Mouse (Mus musculus): ENCODE data around the gene Tspan5. TPM values are rescaled to one million over a fixed set of nuclear protein-coding genes. Genes with fewer than 3 reads are reported as not detected.

The Tspan5 gene
- polyA plus RNA-seq, 1 experiment from 2014 or later, result 1.7 TPM

GRCm38 (mm10) chr3:138787758-138788488, 45.9 kb downstream of the Tspan5 start:
- Histone ChIP-seq H3K4me1 (ENCODE audit: insufficient read depth) (no peaks in the 10 kb centered on the region), H3K4me3 (ENCODE audit: low read depth, low read length) (no peak overlapping the region), H3K9me3 (ENCODE audit: low read length) (no peaks in the 10 kb centered on the region), H3K36me3 (replicated peaks; ENCODE audit: insufficient read depth, low read length) (no peaks in the 10 kb centered on the region), H3K4me2 (ENCODE audit: low read depth, low read length) (no peak overlapping the region), H3K27ac (ENCODE audit: low read depth) (no peak overlapping the region), H3K9ac (replicated peaks) (no peak overlapping the region), H3K27me3 (ENCODE audit: insufficient read depth, low read length) (no peaks in the 10 kb centered on the region)
- no peak for TF ChIP-seq CTCF (IDR thresholded peaks at IDR 0.05; ENCODE audit: low read depth)
- TF ChIP-seq EP300 (IDR thresholded peaks at IDR 0.05; ENCODE audit: low read depth), result no peak
- DNase-seq (no peak), ATAC-seq (no peak)
- WGBS (ENCODE audit: insufficient replicate concordance), result 78% methylated on average over 18 of the region's 18 CpGs

- ATAC-seq, result no peak
- 86% methylated on average over 17 of the region's 17 CpGs for WGBS (ENCODE audit: insufficient replicate concordance)
- Histone ChIP-seq H3K4me3 (ENCODE audit: low read depth, low read length) (no peak overlapping the region), H3K9me3 (ENCODE audit: low read length) (no peaks in the 10 kb centered on the region), H3K36me3 (replicated peaks; ENCODE audit: insufficient read depth, low read length) (no peaks in the 10 kb centered on the region), H3K9ac (replicated peaks) (no peak overlapping the region), H3K4me1 (ENCODE audit: insufficient read depth) (no peaks in the 10 kb centered on the region), H3K4me2 (ENCODE audit: low read depth, low read length) (no peak overlapping the region), H3K27me3 (ENCODE audit: insufficient read depth, low read length) (no peaks in the 10 kb centered on the region), H3K27ac (ENCODE audit: low read depth) (no peak overlapping the region)
- no peak for TF ChIP-seq EP300 (IDR thresholded peaks at IDR 0.05; ENCODE audit: low read depth)
- no peak for TF ChIP-seq CTCF (IDR thresholded peaks at IDR 0.05; ENCODE audit: low read depth)
- no peak for DNase-seq
These were observed 46.5 kb downstream of the Tspan5 start for GRCm38 (mm10) chr3:138788489-138788850.

- ATAC-seq, result no peak
- 95% methylated on average over 5 of the region's 5 CpGs for WGBS (ENCODE audit: insufficient replicate concordance)
- Histone ChIP-seq H3K9me3 (ENCODE audit: low read length) (no peaks in the 10 kb centered on the region), H3K27ac (ENCODE audit: low read depth) (no peak overlapping the region), H3K9ac (replicated peaks) (no peak overlapping the region), H3K4me2 (ENCODE audit: low read depth, low read length) (no peak overlapping the region), H3K27me3 (ENCODE audit: insufficient read depth, low read length) (no peaks in the 10 kb centered on the region), H3K36me3 (replicated peaks; ENCODE audit: insufficient read depth, low read length) (no peaks in the 10 kb centered on the region), H3K4me1 (ENCODE audit: insufficient read depth) (no peaks in the 10 kb centered on the region), H3K4me3 (ENCODE audit: low read depth, low read length) (no peak overlapping the region)
- TF ChIP-seq CTCF (IDR thresholded peaks at IDR 0.05; ENCODE audit: low read depth) (no peak), EP300 (IDR thresholded peaks at IDR 0.05; ENCODE audit: low read depth) (no peak)
- no peak for DNase-seq
These were observed 47.3 kb downstream of the Tspan5 start for GRCm38 (mm10) chr3:138789275-138789674.

GRCm38 (mm10) chr3:138794533-138794932, 52.5 kb downstream of the Tspan5 start:
- H3K27me3 ChIP-seq (ENCODE audit: insufficient read depth, low read length), result no peaks in the 10 kb centered on the region
- no peaks in the 10 kb centered on the region for H3K4me1 ChIP-seq (ENCODE audit: insufficient read depth)
- TF ChIP-seq CTCF (IDR thresholded peaks at IDR 0.05; ENCODE audit: low read depth) (no peak), EP300 (IDR thresholded peaks at IDR 0.05; ENCODE audit: low read depth) (no peak)
- no peak overlapping the region for H3K9ac ChIP-seq (replicated peaks)
- H3K4me3 ChIP-seq (ENCODE audit: low read depth, low read length), result no peak overlapping the region
- no peak for ATAC-seq
- 86% methylated on average over 8 of the region's 8 CpGs for WGBS (ENCODE audit: insufficient replicate concordance)
- no peaks in the 10 kb centered on the region for H3K36me3 ChIP-seq (replicated peaks; ENCODE audit: insufficient read depth, low read length)
- no peak for DNase-seq
- H3K4me2 ChIP-seq (ENCODE audit: low read depth, low read length), result no peak overlapping the region
- no peaks in the 10 kb centered on the region for H3K9me3 ChIP-seq (ENCODE audit: low read length)
- no peak overlapping the region for H3K27ac ChIP-seq (ENCODE audit: low read depth)

- no peaks in the 10 kb centered on the region for H3K4me1 ChIP-seq (ENCODE audit: insufficient read depth)
- ATAC-seq, result no peak
- no peak overlapping the region for H3K9ac ChIP-seq (replicated peaks)
- no peak for DNase-seq
- TF ChIP-seq CTCF (IDR thresholded peaks at IDR 0.05; ENCODE audit: low read depth) (no peak), EP300 (IDR thresholded peaks at IDR 0.05; ENCODE audit: low read depth) (no peak)
- no peak overlapping the region for H3K4me2 ChIP-seq (ENCODE audit: low read depth, low read length)
- H3K27me3 ChIP-seq (ENCODE audit: insufficient read depth, low read length), result no peaks in the 10 kb centered on the region
- H3K9me3 ChIP-seq (ENCODE audit: low read length), result no peaks in the 10 kb centered on the region
- 81% methylated on average over 7 of the region's 7 CpGs for WGBS (ENCODE audit: insufficient replicate concordance)
- no peak overlapping the region for H3K27ac ChIP-seq (ENCODE audit: low read depth)
- H3K4me3 ChIP-seq (ENCODE audit: low read depth, low read length), result no peak overlapping the region
- H3K36me3 ChIP-seq (replicated peaks; ENCODE audit: insufficient read depth, low read length), result no peaks in the 10 kb centered on the region
These were observed 54.0 kb downstream of the Tspan5 start for GRCm38 (mm10) chr3:138795951-138796350.

- 34% methylated on average over 3 of the region's 3 CpGs for WGBS (ENCODE audit: insufficient replicate concordance)
- no peaks in the 10 kb centered on the region for H3K4me1 ChIP-seq (ENCODE audit: insufficient read depth)
These were observed 54.6 kb downstream of the Tspan5 start for GRCm38 (mm10) chr3:138796583-138796982.

More at GRCm38 (mm10) chr3:138796583-138796982, 54.6 kb downstream of the Tspan5 start:
- no peak for TF ChIP-seq CTCF (IDR thresholded peaks at IDR 0.05; ENCODE audit: low read depth)
- TF ChIP-seq EP300 (IDR thresholded peaks at IDR 0.05; ENCODE audit: low read depth), result no peak
- no peaks in the 10 kb centered on the region for H3K27me3 ChIP-seq (ENCODE audit: insufficient read depth, low read length)
- no peak overlapping the region for H3K4me3 ChIP-seq (ENCODE audit: low read depth, low read length)
- no peak overlapping the region for H3K9ac ChIP-seq (replicated peaks)
- DNase-seq (no peak), ATAC-seq (no peak)
- H3K36me3 ChIP-seq (replicated peaks; ENCODE audit: insufficient read depth, low read length), result no peaks in the 10 kb centered on the region
- no peak overlapping the region for H3K4me2 ChIP-seq (ENCODE audit: low read depth, low read length)
- no peak overlapping the region for H3K27ac ChIP-seq (ENCODE audit: low read depth)
- H3K9me3 ChIP-seq (ENCODE audit: low read length), result no peaks in the 10 kb centered on the region
